Mouse (Mus musculus) midbrain, embryonic 14.5 days (tissue): Measurements from ENCODE around the gene Mboat2. TPM values are rescaled to one million over a fixed set of nuclear protein-coding genes. Genes with fewer than 3 reads are reported as not detected.

Experiments
- ATAC-seq: fragments of 200-750 bp; cut with Nextera tagmentation; 2 replicates; pipeline ENCODE4 v1.8.0; 2017; ENCODE audit warnings: moderate number of reproducible peaks, moderate library complexity; ENCODE audit not compliant: low FRiP score, low TSS enrichment
- DNase-seq: peaks from one replicate; pipeline ENCODE4 v3.0.0-alpha.2; 2015
- H3K27ac ChIP-seq: fragments of 300-500 bp; sonication (generic); replicated peaks from 2 replicates; pipeline ENCODE4 v1.5.1; 2014; ENCODE audit warnings: mild to moderate bottlenecking, low read depth, low read length, moderate library complexity
- H3K27me3 ChIP-seq: fragments of 300-500 bp; sonication (generic); 2 replicates; pipeline ENCODE4 v1.6.1; 2014; ENCODE audit warnings: low read length, control low read depth, mixed read lengths; ENCODE audit not compliant: control insufficient read depth, insufficient read depth
- H3K36me3 ChIP-seq: fragments of 300-500 bp; sonication (generic); 2 replicates; pipeline ENCODE4 v1.6.1; 2014; ENCODE audit warnings: low read length, control low read depth; ENCODE audit not compliant: control insufficient read depth, insufficient read depth
- H3K4me1 ChIP-seq: fragments of 300-500 bp; sonication (generic); 2 replicates; pipeline ENCODE4 v1.6.1; 2014; ENCODE audit warnings: mild to moderate bottlenecking, antibody characterized with exemption, low read length, control low read depth; ENCODE audit not compliant: control insufficient read depth, insufficient read depth
- H3K4me2 ChIP-seq: fragments of 300-500 bp; sonication (generic); 2 replicates; pipeline ENCODE4 v1.6.1; 2014; ENCODE audit warnings: mild to moderate bottlenecking, low read length, moderate library complexity
- H3K4me3 ChIP-seq: fragments of 300-500 bp; sonication (generic); replicated peaks from 2 replicates; pipeline ENCODE4 v1.5.1; 2014; ENCODE audit warnings: low read depth, low read length
- H3K9ac ChIP-seq: fragments of 300-500 bp; sonication (generic); replicated peaks from 2 replicates; pipeline ENCODE4 v1.6.1; 2014; ENCODE audit warnings: mild to moderate bottlenecking, low read length, moderate library complexity
- H3K9me3 ChIP-seq: fragments of 300-500 bp; sonication (generic); 2 replicates; pipeline ENCODE4 v1.6.1; 2016; ENCODE audit warnings: low read length, control low read depth, mixed read lengths; ENCODE audit not compliant: control insufficient read depth
- WGBS: fragments of 180-500 bp; shearing (Covaris S2); extraction: QIAGEN DNeasy Blood & Tissue Kit; methylation state at CpG from one replicate; pipeline ENCODE4 v1.1.7; 2014; 5-methylcytosine and 5-hydroxymethylcytosine counted together
- polyA plus RNA-seq: library from polyadenylated mRNA; unstranded; fragments of >200 nt; fragmentation: Nextera tagmentation; extraction: Ambion mirVana; gene quantifications from 2 replicates; pipeline ENCODE4 v1.2.1, GENCODE M21; 2014

Mboat2 gene
- polyA plus RNA-seq, 1 experiment from 2014 or later = 91.0 TPM

- Histone ChIP-seq H3K4me1 (peaks cover 40% of the 10 kb centered on the region), H3K27ac (no peak overlapping the region), H3K27me3 (no peaks in the 10 kb centered on the region), H3K9ac (no peak overlapping the region), H3K4me3 (no peak overlapping the region), H3K9me3 (no peaks in the 10 kb centered on the region), H3K4me2 (no peak overlapping the region), H3K36me3 (no peaks in the 10 kb centered on the region)
- no peak for ATAC-seq
- 80% methylated on average over 4 of the region's 4 CpGs for WGBS
- DNase-seq = no peak
These were observed 14.7 kb downstream of the Mboat2 start for GRCm38 (mm10) chr12:24845344-24845743.

GRCm38 (mm10) chr12:24848107-24848506 is 17.4 kb downstream of the Mboat2 start:
- 87% methylated on average over 5 of the region's 5 CpGs for WGBS
- ATAC-seq = no peak
- no peak for DNase-seq
- Histone ChIP-seq H3K27ac (no peak overlapping the region), H3K4me1 (peaks cover 18% of the 10 kb centered on the region), H3K9ac (no peak overlapping the region), H3K9me3 (no peaks in the 10 kb centered on the region), H3K4me2 (no peak overlapping the region), H3K4me3 (no peak overlapping the region), H3K27me3 (no peaks in the 10 kb centered on the region), H3K36me3 (no peaks in the 10 kb centered on the region)

DNA sequence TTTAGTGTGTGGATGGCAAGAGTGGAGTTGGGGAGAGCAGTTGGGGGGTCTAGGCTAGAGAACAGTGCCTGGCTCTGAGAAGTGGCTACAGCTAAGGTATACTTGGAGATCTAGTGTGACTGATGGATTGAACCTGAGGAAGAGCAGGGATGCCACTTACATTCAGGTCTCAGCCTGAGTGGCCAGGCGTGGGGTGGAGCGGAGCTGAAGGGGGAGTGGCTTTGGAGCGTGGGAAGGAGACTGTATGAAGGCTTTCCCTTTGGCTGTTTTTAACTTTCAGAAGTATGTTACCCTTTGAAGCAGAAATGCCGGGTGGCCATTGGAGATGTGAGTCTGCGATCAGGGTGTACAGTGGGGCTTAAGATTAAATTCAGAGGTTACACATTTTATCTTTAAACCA is 26.7 kb downstream of the Mboat2 start:
- DNase-seq (no peak), ATAC-seq (no peak)
- peaks cover 4% of the 10 kb centered on the region; the same call in 1 of the 2 replicates for H3K4me1 ChIP-seq
- H3K9ac ChIP-seq = no peak overlapping the region
- no peaks in the 10 kb centered on the region for H3K27me3 ChIP-seq
- 92% methylated on average over 5 of the region's 5 CpGs for WGBS
- H3K4me3 ChIP-seq = no peak overlapping the region
- no peak overlapping the region for H3K4me2 ChIP-seq
- no peaks in the 10 kb centered on the region for H3K36me3 ChIP-seq
- no peaks in the 10 kb centered on the region for H3K9me3 ChIP-seq
- H3K27ac ChIP-seq = no peak overlapping the region

- no peak overlapping the region for H3K27ac ChIP-seq
- no peak for ATAC-seq
- DNase-seq = no peak
- no peaks in the 10 kb centered on the region for H3K27me3 ChIP-seq
- H3K9me3 ChIP-seq = no peaks in the 10 kb centered on the region
- peaks cover 4% of the 10 kb centered on the region; the same call in 1 of the 2 replicates for H3K4me1 ChIP-seq
- no peak overlapping the region for H3K9ac ChIP-seq
- H3K4me2 ChIP-seq = no peak overlapping the region
- H3K36me3 ChIP-seq = no peaks in the 10 kb centered on the region
- WGBS = 73% methylated on average over 7 of the region's 7 CpGs
- no peak overlapping the region for H3K4me3 ChIP-seq
These were observed 28.7 kb downstream of the Mboat2 start for GRCm38 (mm10) chr12:24859357-24859756.

GRCm38 (mm10) chr12:24860436-24860835 is 29.8 kb downstream of the Mboat2 start:
- DNase-seq (no peak), ATAC-seq (no peak)
- no peaks in the 10 kb centered on the region for H3K36me3 ChIP-seq
- H3K27ac ChIP-seq = no peak overlapping the region
- H3K9ac ChIP-seq = no peak overlapping the region
- no peaks in the 10 kb centered on the region for H3K9me3 ChIP-seq
- 87% methylated on average over 9 of the region's 9 CpGs for WGBS
- H3K4me1 ChIP-seq = peaks cover 7% of the 10 kb centered on the region; the same call in 1 of the 2 replicates
- no peaks in the 10 kb centered on the region for H3K27me3 ChIP-seq
- H3K4me2 ChIP-seq = no peak overlapping the region
- H3K4me3 ChIP-seq = no peak overlapping the region

GRCm38 (mm10) chr12:24863762-24864161 is 33.1 kb downstream of the Mboat2 start:
- H3K27ac ChIP-seq = no peak overlapping the region
- H3K36me3 ChIP-seq = no peaks in the 10 kb centered on the region
- 73% methylated on average over 1 of the region's 1 CpGs for WGBS
- H3K9me3 ChIP-seq = no peaks in the 10 kb centered on the region
- H3K9ac ChIP-seq = no peak overlapping the region
- no peak overlapping the region for H3K4me2 ChIP-seq
- no peak overlapping the region for H3K4me3 ChIP-seq
- DNase-seq (no peak), ATAC-seq (no peak)
- H3K4me1 ChIP-seq = peaks cover 7% of the 10 kb centered on the region; the same call in 1 of the 2 replicates
- H3K27me3 ChIP-seq = no peaks in the 10 kb centered on the region

- DNase-seq (no peak), ATAC-seq (no peak)
- no peak overlapping the region for H3K4me2 ChIP-seq
- H3K27ac ChIP-seq = no peak overlapping the region
- no peak overlapping the region for H3K4me3 ChIP-seq
- 0 out of 2 replicates have a peak, but pooled peaks cover 3% of the 10 kb centered on the region for H3K4me1 ChIP-seq
- no peaks in the 10 kb centered on the region for H3K36me3 ChIP-seq
- H3K9ac ChIP-seq = no peak overlapping the region
- H3K9me3 ChIP-seq = no peaks in the 10 kb centered on the region
- WGBS = 88% methylated on average over 6 of the region's 6 CpGs
- H3K27me3 ChIP-seq = no peaks in the 10 kb centered on the region
These were observed 36.0 kb downstream of the Mboat2 start for GRCm38 (mm10) chr12:24866645-24867044.

GRCm38 (mm10) chr12:24868694-24869093 is 38.0 kb downstream of the Mboat2 start:
- DNase-seq = no peak
- Histone ChIP-seq H3K27ac (no peak overlapping the region), H3K4me2 (no peak overlapping the region), H3K9me3 (no peaks in the 10 kb centered on the region), H3K27me3 (no peaks in the 10 kb centered on the region), H3K4me3 (no peak overlapping the region), H3K36me3 (no peaks in the 10 kb centered on the region), H3K9ac (no peak overlapping the region), H3K4me1 (0 out of 2 replicates have a peak, but pooled peaks cover 3% of the 10 kb centered on the region)
- no peak for ATAC-seq
- 93% methylated on average over 4 of the region's 4 CpGs for WGBS

- Histone ChIP-seq H3K9ac (no peak overlapping the region), H3K4me1 (0 out of 2 replicates have a peak, but pooled peaks cover 3% of the 10 kb centered on the region), H3K4me3 (no peak overlapping the region), H3K9me3 (no peaks in the 10 kb centered on the region), H3K27ac (no peak overlapping the region), H3K27me3 (no peaks in the 10 kb centered on the region), H3K36me3 (no peaks in the 10 kb centered on the region), H3K4me2 (no peak overlapping the region)
- no peak for DNase-seq
- WGBS = 87% methylated on average over 5 of the region's 5 CpGs
- no peak for ATAC-seq
These were observed 38.6 kb downstream of the Mboat2 start for GRCm38 (mm10) chr12:24869231-24869630.
